In genomic region chr4:152189691-152190090, GRCm38 (mm10) we compare ENCODE assay signal across 17 mouse cellular contexts. TPM values are rescaled to one million over a fixed set of nuclear protein-coding genes. Genes with fewer than 3 reads are reported as not detected.
DNase-seq lines count a peak whose midpoint lies in the region; ATAC-seq lines count a peak whose summit lies in the region.
"Had no signal": no experiment of that assay in that cellular context is flagged by ENCODE, and none has a peak within 500 bp of the region (broad histone marks: within the 10 kb centered on the region; RNA-seq: fewer than 3 reads in every experiment).

No protein-coding gene starts in this region.

- 0 out of 2 replicates have a peak overlapping the region, but pooled peaks have one; percentile 16 for H3K9ac ChIP-seq in embryonic facial prominence, embryonic 13.5 days
- no peak overlapping the region; the same call in 1 of the 2 replicates for H3K9ac ChIP-seq in kidney, embryonic 16.5 days (replicated peaks; ENCODE audit: low read length)
- H3K9ac ChIP-seq: hindbrain, embryonic 14.5 days; kidney, embryonic 15.5 days; limb, embryonic 13.5 days had no signal

- WGBS in embryonic facial prominence, embryonic 13.5 days, result 87% methylated on average over 4 of the region's 4 CpGs
- 86% methylated on average over 4 of the region's 4 CpGs for WGBS in embryonic facial prominence, embryonic 10.5 days
- WGBS in kidney, embryonic 16.5 days, result 83% methylated on average over 4 of the region's 4 CpGs

- H3K4me3 ChIP-seq in embryonic facial prominence, embryonic 13.5 days, result no peak overlapping the region
- no peak overlapping the region for H3K4me3 ChIP-seq in embryonic facial prominence, embryonic 10.5 days
- no peak overlapping the region for H3K4me3 ChIP-seq in kidney, embryonic 16.5 days (ENCODE audit: low read length)
- H3K4me3 ChIP-seq: erythroblast, embryonic 14.5 days; kidney, embryonic 15.5 days; limb, embryonic 13.5 days had no signal

- no peak for ATAC-seq in embryonic facial prominence, embryonic 13.5 days (ENCODE audit: insufficient number of reproducible peaks, insufficient read depth, low FRiP score, low TSS enrichment, low read depth)
- no peak for ATAC-seq in kidney, embryonic 16.5 days (ENCODE audit: low FRiP score, low TSS enrichment)
- peak; percentile 9; the same call in 1 of the 2 replicates for ATAC-seq in granulocyte monocyte progenitor cell, adult 5-6 weeks (replicated peaks; ENCODE audit: poor library complexity, severe bottlenecking)
- ATAC-seq: midbrain, embryonic 16.5 days had no signal

- H3K36me3 ChIP-seq in embryonic facial prominence, embryonic 13.5 days, result no peaks in the 10 kb centered on the region
- no peaks in the 10 kb centered on the region for H3K36me3 ChIP-seq in embryonic facial prominence, embryonic 10.5 days (replicated peaks)
- H3K36me3 ChIP-seq in kidney, embryonic 16.5 days (ENCODE audit: insufficient read depth, low read length), result no peaks in the 10 kb centered on the region
- H3K36me3 ChIP-seq: kidney, embryonic 15.5 days; limb, embryonic 13.5 days had no signal

- H3K4me2 ChIP-seq in embryonic facial prominence, embryonic 13.5 days, result no peak overlapping the region
- no peak overlapping the region for H3K4me2 ChIP-seq in kidney, embryonic 16.5 days (replicated peaks; ENCODE audit: low read depth, low read length)
- H3K4me2 ChIP-seq: hindbrain, embryonic 14.5 days; kidney, embryonic 15.5 days; limb, embryonic 13.5 days had no signal

- H3K27ac ChIP-seq in embryonic facial prominence, embryonic 13.5 days, result no peak overlapping the region
- no peak overlapping the region for H3K27ac ChIP-seq in embryonic facial prominence, embryonic 10.5 days (replicated peaks)
- peak overlapping the region; percentile 17; the same call in 1 of the 2 replicates for H3K27ac ChIP-seq in kidney, embryonic 16.5 days (ENCODE audit: low read length)
- H3K27ac ChIP-seq: hindbrain, embryonic 14.5 days; kidney, embryonic 15.5 days; limb, embryonic 13.5 days had no signal

- no peak for DNase-seq in embryonic facial prominence, embryonic 10.5 days (ENCODE audit: low spot score)
- DNase-seq in kidney, adult 8-10 months, result no peak
- DNase-seq in CD4-positive, CD25-positive, alpha-beta regulatory T cell, adult 2 months (ENCODE audit: low read depth, low spot score), result peak; percentile 43
- DNase-seq in testis, postnatal 14 days (ENCODE audit: low spot score), result no peak
- DNase-seq in ovary, adult 18-20 months (ENCODE audit: low spot score), result no peak
- DNase-seq: adrenal gland, adult 2 months; thymus, adult 18-20 months had no signal

- H3K9me3 ChIP-seq in embryonic facial prominence, embryonic 13.5 days, result no peaks in the 10 kb centered on the region
- no peaks in the 10 kb centered on the region for H3K9me3 ChIP-seq in embryonic facial prominence, embryonic 10.5 days
- H3K9me3 ChIP-seq in kidney, embryonic 16.5 days (ENCODE audit: low read length), result no peaks in the 10 kb centered on the region
- H3K9me3 ChIP-seq: kidney, embryonic 15.5 days; limb, embryonic 13.5 days had no signal

- no peaks in the 10 kb centered on the region for H3K27me3 ChIP-seq in embryonic facial prominence, embryonic 13.5 days
- H3K27me3 ChIP-seq in embryonic facial prominence, embryonic 10.5 days (replicated peaks; ENCODE audit: low read depth, poor library complexity, severe bottlenecking), result peaks cover 9% of the 10 kb centered on the region; the same call in 1 of the 2 replicates
- no peaks in the 10 kb centered on the region for H3K27me3 ChIP-seq in kidney, embryonic 16.5 days (ENCODE audit: insufficient read depth, low read length)
- H3K27me3 ChIP-seq: kidney, embryonic 15.5 days; limb, embryonic 13.5 days had no signal

- peaks cover 46% of the 10 kb centered on the region for H3K4me1 ChIP-seq in embryonic facial prominence, embryonic 13.5 days
- H3K4me1 ChIP-seq in embryonic facial prominence, embryonic 10.5 days, result peaks cover 51% of the 10 kb centered on the region
- peaks cover 27% of the 10 kb centered on the region for H3K4me1 ChIP-seq in kidney, embryonic 16.5 days (ENCODE audit: insufficient read depth, low read length)

RNA-seq across cellular contexts. Expression of gene Acot7, which starts 11.8 kb away (rescaled TPM):
- 48.5 and 54.1 TPM in 2 replicates for polyA plus RNA-seq in embryonic facial prominence, embryonic 13.5 days (2015; fragmentation: Nextera tagmentation; extraction: Ambion mirVana)
- polyA plus RNA-seq in embryonic facial prominence, embryonic 10.5 days (2016; fragmentation: Nextera tagmentation; extraction: Ambion mirVana), result 51.8 and 55.5 TPM in 2 replicates
- polyA plus RNA-seq in kidney, embryonic 16.5 days (2015; fragmentation: Nextera tagmentation; extraction: Ambion mirVana), result 75.1 and 76.4 TPM in 2 replicates
- 124 and 134 TPM in 2 replicates for total RNA-seq in granulocyte monocyte progenitor cell, adult 5-6 weeks (2014; fragmentation: Nextera tagmentation)
- total RNA-seq in granulocyte monocyte progenitor cell, adult 5-6 weeks (2017), result 79.4 and 89.5 TPM in 2 replicates

RNA-seq across cellular contexts. Expression of gene Hes2, which starts 31.0 kb away (rescaled TPM):
- 0.10 TPM in 1 of 2 replicates, not detected in the other for polyA plus RNA-seq in embryonic facial prominence, embryonic 13.5 days (2015; fragmentation: Nextera tagmentation; extraction: Ambion mirVana)
- polyA plus RNA-seq in embryonic facial prominence, embryonic 10.5 days (2016; fragmentation: Nextera tagmentation; extraction: Ambion mirVana), result 0.11 and 1.0 TPM in 2 replicates
- polyA plus RNA-seq in kidney, embryonic 16.5 days (2015; fragmentation: Nextera tagmentation; extraction: Ambion mirVana), result 0.14 and 0.57 TPM in 2 replicates
- total RNA-seq in granulocyte monocyte progenitor cell, adult 5-6 weeks (2014; fragmentation: Nextera tagmentation), result not detected in 2 replicates
- total RNA-seq in granulocyte monocyte progenitor cell, adult 5-6 weeks (2017), result not detected in 2 replicates
- total RNA-seq: adrenal gland, adult 2 months; common myeloid progenitor, adult 5-6 weeks; layer of hippocampus, postnatal 14 days had no signal
- polyA plus RNA-seq: adrenal gland, adult 2 months; erythroblast, embryonic 14.5 days; hindbrain, embryonic 14.5 days; limb, embryonic 13.5 days; midbrain, embryonic 16.5 days had no signal

RNA-seq across cellular contexts. Expression of gene Espn, which starts 37.5 kb away (rescaled TPM):
- polyA plus RNA-seq in embryonic facial prominence, embryonic 13.5 days (2015; fragmentation: Nextera tagmentation; extraction: Ambion mirVana), result 3.4 and 5.9 TPM in 2 replicates
- 7.5 and 10.3 TPM in 2 replicates for polyA plus RNA-seq in embryonic facial prominence, embryonic 10.5 days (2016; fragmentation: Nextera tagmentation; extraction: Ambion mirVana)
- 22.2 and 30.6 TPM in 2 replicates for polyA plus RNA-seq in kidney, embryonic 16.5 days (2015; fragmentation: Nextera tagmentation; extraction: Ambion mirVana)
- total RNA-seq in granulocyte monocyte progenitor cell, adult 5-6 weeks (2014; fragmentation: Nextera tagmentation), result 1.8 TPM in 1 of 2 replicates, not detected in the other
- 0.43 TPM in 1 of 2 replicates, not detected in the other for total RNA-seq in granulocyte monocyte progenitor cell, adult 5-6 weeks (2017)
